Mouse (Mus musculus) right cerebral cortex, adult 2 months (tissue): ENCODE measurements around the gene Troap.

ENCODE experiments used
- DNase-seq, 2 experiments: peaks; one replicate each; pipeline ENCODE4 v3.0.0; 2021 to 2022; ENCODE audit warnings: low spot score in 2 of 2

The Troap gene

DNA sequence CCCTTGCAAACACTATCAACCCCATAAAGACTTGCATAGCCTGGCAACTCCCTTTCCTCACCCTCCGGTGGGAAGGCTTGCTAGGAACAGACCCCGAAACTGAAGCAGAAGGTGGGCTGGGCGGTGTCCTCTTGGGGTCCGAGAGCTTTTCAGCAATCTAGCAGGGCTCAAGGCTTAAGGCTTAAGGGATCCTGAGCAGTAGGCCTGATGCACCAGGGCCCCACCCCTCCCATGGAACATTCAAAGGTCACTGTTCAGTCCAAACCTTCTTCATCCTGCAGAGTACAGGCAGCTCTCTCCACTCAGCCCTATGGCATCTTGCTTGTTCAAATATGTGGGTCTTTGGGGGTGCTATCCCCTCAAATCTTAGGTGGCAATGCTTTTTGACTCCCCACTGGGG lies 11.6 kb downstream of the Troap start:
- DNase-seq = no peak

DNA sequence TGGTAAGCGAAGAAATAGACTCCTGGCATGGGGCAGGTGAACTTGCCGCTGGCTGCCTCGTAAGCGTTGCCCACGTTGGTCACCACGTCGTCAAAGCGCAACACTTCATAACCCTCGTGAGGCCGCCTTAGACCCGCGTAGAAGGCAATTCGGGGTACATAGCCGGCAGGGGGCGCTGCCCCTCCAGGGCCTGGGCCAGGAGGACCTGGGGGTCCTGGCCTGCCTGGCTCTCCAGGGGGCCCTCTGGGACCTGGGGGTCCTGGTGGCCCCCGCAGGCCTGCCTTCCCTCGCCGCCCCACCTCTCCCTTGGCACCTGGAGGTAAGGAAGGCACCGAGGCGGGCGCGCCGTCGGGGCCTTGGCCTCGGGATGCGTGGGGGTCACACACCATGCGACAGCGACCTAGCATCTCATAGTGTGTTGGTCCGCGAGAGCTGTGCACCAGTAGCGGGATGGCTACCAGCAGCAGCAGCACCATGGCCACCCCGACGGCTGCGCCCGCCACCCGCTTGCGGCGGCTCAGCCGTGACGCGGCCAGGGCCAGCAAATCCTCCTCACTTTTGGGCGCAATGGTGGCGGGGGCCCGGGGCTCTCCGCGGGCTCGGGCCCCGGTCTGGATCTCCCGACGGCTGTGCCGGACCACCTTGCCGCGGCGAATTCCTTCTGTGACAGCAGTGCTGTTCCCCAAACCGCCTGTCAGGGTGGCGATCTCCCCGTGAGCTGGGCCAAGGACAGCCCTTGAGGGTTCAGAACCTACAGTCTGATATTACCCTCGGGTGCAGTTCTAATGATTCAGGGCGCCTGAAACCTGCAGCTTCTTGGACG lies 13.1 kb downstream of the Troap start, which contains the start of gene C1ql4:
Gene C1ql4 (minus strand): TSS at position 565 of the 823 bp plus-strand sequence.
- DNase-seq = no peak

DNA sequence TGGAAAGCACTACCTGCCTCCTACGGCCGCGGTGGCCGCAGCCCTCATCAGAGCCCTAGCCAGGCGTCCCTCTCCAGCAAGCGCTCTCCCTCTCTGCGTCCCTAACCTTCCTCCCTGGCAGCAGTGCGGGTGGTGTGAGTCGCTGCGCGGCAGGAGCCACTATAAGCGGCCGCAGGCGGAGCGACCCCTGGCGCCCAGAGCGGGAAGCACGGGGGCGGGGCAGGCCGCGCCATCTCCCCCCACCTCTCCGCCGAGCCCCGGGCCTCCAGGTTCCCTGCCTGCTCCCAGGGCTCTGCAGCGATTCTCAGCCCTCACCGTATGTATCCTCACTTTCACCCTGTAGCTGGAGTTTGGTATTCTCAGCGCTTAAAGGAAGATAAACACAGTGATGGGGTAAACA lies 13.9 kb downstream of the Troap start:
- DNase-seq = peak; percentile 42 to 44

DNA sequence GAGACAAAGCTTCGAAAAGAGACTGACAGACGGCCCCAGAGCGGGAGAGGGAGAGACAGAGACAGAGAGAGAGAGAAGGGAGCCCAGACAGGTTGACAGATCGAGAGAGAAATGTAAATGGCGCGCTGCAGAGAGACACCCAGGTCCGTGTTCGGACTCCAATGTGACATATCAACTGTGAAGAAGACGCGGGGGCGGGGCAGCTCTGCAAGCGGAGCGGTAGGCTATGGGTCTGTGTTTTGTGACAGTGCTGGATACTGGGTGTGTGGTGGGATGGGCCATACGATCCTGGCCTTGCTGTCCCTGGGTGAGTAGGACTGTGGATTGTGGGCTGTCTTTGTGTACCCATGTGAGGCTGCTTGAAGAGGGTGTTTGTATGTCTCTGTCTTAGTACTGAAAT lies 14.7 kb downstream of the Troap start:
- DNase-seq = no peak

DNA sequence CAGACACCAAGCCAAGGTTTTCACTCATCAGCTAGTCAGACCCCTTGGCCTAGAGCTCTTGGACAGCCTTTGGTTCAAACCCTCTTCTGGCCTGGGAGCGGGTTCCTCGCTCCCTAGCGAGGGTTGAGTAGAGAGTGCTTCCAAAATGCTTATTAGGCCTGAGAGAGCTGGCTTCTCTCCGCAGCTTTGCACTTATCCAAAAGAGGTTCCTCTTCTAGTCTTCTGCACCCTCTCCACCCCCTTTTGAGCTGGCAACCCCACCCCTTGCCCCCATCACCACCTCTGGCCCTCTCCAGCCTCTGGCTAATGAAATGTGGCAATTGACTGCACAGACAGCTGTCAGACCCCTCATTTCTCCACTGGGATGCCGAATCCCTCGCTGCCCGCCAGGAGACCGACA lies 18.5 kb downstream of the Troap start, which contains the start of gene Dnajc22:
Gene Dnajc22 (plus strand): TSS at position 301 of the 400 bp plus-strand sequence.
- no peak for DNase-seq

DNA sequence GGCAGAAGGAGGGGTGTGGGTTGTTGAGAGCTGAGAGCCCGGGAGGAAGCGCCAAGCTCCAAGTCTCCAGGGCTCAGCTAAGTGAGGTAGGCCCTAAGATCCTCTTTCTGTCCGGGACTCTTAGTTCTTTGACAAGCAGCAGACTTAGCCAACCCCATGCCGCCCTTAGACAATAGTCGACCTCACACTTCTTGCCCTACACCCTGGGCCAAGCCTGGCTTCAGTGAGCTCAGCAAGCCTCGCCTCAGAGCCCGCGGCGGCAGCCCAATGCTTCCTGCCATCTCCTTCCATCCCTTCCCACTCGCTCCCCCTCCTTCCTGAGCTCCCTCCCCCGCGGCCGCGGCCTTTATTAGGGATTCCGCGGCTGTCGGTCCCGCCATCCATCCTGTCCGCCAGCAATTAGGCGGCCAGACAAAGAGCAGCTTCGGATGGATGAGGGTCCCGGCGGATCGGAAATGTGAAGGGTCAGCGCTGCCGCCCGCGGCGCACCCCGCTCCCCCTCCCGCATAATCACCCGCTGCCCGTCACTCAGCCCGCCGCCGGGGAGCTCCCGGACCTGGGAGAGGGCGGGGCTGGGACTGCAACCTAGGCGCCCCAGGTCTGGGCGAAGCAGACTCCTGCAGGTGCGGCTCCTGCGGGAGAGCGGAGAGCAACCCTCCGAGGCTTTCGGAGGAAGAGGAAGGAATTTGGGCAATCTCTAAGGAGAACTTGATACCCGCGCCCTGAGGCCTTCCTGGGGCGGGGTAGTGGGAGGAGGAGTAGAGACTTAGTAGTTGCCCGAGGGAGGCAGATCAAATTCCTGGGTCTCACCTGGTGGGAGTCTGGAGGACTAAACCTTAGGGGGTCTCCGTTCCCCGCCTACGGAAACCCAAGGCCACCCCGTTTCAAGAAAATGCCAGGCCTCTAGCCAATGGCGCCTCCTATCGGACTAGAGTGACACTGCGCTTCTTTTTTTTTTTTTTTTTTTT lies 19.2 kb downstream of the Troap start:
- DNase-seq = peak in 1 of 2 experiments; percentile 12

DNA sequence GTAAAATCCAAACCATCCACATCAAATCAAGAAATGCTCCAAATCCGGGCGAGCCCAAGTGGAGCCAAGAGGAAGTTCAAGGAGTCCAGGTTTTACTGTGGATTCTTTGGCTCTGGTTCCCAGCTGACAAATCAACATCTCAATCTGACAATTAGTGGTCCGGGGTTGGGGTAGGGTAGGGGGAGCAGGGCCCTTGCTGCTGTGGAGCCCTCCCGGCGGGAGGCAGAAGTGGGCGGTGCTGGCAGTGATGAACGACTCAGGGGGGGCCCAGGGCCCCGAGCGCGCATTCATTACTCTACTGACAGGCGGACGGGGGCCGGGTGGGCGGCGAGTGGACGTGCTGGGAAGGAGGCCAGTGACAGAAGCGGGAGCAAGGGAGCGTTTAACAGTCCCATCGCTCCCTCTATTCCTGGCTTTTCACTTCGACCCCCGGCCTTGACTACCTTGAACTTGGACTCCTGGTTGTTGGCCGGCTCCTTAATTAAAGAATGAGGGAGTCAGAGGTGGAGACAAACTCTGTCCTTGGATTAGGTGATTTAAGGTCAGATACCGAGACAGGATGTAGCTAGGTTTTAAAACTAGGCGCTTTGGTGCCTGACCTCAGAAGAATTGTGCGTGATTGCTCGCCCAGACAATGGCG lies 20.4 kb downstream of the Troap start:
- no peak for DNase-seq

DNA sequence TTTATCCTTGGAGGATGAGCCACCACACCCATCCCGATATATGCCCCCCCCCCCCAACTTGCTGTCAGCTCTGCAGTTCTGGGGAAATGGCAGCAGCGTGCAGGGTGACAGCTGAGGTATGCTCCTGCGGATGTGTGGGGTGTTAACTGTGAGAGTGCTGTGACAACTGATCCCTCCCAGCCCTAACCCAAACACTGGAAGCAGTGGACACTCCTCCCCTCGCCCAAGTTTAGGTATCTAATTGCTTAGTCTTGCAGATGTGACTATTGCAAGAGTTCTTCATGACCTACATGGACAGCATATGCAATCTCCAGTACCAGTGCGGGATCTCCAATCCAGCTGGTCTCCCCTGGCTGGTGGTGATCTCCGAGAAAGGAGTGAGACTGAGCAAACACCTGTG lies 21.0 kb downstream of the Troap start:
- no peak for DNase-seq

DNA sequence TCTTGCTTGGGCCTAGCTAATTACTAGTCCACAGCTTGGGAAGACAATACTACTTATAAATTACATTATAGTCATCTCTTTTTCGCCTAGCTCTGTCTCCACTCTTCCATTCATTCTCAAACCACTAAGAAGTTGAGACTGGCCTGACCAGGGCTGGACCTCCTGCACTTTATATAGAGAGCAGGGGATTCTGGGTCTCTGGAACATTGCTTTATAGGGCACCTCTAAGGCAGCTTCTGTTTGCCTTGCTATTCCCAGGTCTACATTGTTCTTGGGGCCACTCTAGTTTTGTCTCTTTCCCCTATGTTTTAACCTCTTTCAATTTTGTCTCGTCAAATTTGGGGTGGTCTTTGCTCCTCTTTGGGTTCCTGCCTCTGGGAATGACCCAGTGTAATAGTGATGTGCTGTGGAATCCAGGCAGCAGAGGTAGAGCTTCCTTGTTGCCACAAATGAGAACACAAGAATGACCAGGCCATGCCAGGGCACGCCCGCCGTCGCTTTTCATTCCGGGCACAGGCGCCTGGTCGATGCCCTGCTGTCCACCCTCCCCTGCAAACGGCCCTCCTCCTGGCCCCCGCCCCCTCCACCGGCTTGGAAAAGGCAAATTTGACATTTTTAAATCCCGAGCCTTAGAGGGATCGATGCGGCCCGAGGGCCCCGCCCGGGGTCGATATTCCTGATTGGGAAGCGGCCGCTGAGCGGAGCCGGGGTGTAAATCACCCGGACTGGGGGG lies 21.9 kb downstream of the Troap start:
- no peak for DNase-seq

DNA sequence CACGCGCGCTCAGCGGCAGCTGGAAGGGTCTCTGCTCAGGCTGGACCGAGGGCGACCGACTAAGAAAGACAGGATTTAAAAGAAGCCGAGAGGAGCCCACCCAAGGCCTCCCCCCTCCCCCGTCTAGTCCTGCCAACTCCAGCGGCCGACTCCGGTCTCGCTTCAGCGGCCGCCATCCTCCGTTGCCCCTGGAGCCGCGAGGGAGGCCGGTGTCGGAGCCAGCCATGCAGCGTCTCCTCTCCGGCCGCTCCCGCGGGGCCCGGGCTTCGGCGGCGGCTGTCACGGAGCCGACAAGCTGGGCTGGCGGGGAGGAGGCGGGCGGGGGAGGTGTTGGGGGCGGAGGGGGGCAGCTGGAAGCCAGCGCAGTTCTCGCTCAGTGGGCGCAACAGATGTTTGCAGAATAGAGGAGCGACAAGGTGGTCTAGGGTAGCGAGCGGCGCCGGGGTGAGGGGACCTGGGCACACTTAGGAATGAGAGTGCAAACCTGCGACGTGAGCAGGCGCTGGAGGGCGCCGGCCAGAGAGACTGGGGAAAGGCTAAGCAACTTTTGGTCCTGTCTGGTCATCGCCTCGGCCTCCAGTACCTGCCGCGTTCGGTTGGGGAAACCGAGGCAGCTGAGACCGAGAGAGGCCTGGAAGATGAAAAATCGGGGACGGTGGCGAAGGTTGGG lies 22.6 kb downstream of the Troap start:
- DNase-seq = no peak

DNA sequence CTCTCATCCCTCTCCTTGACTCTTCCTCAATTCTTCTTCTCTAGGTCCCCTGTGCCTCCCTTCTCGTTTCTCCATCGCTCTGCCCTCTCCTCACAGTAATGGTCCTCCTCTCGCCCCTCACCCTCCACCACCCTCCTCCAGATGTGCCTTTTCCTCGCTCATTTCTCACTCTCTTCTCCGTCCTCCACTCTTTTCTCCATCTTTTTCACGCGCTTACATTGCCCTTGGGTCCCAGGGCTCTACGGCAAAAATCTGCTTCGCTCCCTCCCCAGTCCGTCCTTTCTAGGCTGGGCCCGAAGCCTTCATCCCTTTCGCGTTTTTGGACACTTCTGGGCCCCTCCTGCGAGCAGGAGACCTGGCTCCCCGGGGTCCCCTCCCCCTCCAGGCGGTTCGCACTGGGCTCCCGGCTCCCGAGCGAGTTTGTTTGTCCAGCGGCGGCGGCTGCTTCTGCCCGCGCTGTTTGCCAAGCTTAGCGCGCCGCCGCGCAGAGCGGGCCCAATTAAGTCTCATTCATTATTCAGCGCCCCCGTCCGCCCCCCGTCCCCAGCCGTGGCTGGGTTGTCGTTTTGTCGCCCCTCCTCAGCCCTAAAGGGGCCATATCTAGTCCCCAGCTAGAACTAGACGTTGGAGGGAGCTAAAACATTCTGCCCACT lies 23.6 kb downstream of the Troap start:
- DNase-seq = peak in 1 of 2 experiments; percentile 19

DNA sequence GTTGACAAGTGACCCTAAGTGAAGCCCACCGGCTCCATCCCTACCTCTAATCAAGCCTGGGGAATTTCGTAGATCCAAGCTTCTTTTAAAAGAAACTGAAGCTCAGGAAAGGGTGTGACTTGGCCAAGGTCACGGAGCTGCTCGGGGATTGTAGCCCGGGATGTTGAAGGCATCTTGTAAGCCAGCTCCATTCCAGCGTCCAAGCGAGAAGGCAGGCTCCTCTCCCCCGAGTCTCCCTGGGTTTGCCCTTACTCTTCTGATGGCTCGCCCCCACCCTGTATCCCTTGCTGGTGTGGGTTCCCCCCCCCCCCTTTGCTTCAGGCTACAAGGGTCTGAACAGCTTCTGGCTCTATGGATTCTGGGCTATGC lies 24.1 kb downstream of the Troap start:
- DNase-seq = no peak

DNA sequence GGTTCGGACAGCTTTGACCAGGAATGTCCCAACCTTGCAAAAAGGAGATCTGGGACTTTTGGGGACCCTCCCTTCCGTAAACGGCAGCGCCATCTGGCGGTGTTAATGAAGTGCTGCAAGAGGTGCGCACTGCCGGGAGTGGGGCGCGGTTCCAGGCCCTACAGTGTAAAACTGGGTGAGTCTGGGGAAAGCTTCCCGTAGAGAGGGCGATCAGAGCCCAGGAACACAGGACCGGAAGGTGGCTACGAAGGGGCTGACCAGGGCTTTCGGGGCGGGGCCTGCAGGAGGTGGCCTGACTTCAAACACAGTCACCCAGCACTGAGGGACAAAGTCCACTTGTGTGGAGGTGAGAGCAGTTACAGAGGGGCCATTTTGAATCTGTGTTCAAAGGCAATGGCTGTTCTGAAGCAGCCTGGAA lies 24.8 kb downstream of the Troap start:
- DNase-seq = no peak

DNA sequence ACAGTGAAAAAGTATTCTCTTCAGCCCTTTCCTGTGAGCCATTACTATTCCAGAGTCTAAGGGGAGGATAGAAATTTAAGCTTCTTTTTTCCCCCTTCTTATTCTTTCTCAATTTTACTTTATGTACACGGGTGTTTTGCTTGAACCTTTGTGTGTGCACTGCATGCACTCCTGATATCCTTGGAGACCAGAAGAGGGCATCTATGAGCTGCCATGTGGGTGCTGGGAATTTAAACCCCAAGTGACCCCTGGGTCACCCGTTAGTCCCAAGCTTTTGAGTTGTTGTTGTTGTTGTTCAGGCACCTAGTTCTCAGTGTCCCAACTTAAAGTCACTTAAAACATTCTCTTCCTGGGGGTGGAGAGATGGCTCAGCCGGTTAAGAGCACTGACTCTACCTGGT lies 25.6 kb downstream of the Troap start:
- DNase-seq = no peak

DNA sequence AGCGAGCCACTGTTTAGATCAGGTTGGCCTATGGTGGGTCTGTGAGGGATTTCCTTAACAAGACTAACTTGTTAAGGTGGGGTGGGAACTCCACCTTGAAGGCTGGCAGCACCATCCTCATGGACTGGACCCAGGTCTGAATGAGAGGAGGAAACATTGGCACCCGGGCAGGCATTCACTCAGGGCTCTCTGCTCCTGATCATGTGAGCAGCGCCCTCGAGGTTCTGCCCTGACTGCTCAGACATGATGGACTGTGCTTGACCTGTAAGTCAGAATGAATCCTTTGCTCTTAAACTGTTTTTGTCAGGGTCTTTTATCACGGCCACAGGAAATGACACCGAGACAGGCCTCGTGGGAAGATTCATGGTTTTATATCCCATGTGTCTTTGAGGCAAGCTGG lies 30.9 kb downstream of the Troap start:
- DNase-seq = no peak

DNA sequence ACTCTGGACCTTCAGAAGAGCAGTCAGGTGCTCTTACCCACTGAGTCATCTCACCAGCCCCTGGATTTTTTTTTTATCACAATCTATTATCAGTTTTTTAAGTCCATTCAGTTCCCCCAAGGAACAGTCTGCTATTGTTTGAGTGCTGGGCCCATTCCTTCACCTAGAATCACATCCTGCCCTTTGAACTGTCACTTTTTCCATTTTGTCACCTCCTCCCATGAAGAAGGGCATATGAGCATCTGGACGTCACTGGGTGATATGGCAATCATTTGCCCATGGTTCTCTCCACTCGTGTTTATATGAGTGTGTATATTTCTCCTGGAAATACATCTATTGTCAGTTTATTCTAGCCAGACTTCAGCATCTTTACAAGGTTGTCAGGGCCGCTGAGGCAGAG lies 33.5 kb downstream of the Troap start:
- DNase-seq = no peak

DNA sequence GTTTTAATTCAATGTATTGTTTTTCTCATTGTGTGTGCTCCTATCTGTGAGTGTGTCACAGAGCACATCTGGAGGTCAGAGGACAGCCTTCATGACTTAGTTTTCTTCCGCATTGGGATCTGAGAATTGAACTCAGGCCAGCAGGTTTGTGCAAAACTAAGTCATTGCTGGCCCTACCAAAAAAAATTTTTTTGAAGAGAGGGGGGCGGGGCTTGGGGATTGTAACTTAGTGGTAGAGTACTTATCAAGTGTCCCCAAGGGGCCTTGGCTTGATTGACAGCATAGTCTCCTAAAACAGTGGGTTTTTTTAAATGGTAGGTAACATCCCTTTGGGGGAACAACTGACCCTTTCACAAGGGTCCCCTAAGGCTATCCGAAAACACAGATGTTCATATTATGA lies 36.8 kb downstream of the Troap start:
- no peak for DNase-seq

DNA sequence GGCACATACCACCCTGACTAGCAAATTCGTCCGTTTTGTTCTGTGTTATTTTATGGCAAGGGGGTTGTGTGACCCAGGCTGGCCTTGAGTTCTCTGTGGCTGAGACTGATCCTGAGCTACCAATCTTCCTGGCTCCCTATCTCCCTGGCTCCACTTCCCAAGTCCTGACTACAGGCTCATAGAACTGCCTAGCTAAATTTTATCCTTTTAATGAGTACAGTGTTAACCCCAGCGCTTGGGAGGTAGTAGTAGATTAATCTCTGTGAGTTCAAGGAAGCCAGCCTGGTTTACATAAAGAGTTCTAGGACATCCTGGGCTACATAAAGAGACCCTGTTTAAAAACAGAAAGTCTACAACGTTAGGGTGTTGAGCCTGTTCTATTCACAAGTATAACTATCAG lies 37.4 kb downstream of the Troap start:
- no peak for DNase-seq

DNA sequence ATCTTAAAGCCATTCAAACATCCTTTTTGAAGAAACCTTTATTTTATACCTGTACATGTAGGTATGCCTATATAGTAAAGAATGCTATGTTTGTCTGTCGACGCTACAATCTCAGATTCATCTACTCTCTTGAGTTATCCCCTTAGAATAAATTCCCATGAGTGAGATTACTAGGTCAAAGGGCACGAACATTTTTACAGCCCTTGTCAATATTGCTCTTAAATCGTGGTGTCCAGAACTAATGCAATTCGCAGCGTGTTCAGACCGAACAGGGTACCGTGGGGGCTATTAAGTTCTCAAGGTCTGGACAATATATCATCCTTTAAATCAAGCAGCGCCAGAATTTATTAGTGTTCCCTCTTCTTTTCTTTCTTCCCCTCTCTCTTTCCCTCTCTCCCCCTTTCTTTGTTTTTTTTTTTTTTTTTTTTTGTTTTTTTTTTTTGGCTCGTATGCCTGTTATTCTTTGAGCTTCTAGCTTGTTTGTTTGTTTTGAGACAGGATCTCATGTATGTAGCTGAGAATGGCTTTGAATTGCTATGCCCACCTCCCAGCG lies 38.5 kb downstream of the Troap start:
- DNase-seq = no peak

DNA sequence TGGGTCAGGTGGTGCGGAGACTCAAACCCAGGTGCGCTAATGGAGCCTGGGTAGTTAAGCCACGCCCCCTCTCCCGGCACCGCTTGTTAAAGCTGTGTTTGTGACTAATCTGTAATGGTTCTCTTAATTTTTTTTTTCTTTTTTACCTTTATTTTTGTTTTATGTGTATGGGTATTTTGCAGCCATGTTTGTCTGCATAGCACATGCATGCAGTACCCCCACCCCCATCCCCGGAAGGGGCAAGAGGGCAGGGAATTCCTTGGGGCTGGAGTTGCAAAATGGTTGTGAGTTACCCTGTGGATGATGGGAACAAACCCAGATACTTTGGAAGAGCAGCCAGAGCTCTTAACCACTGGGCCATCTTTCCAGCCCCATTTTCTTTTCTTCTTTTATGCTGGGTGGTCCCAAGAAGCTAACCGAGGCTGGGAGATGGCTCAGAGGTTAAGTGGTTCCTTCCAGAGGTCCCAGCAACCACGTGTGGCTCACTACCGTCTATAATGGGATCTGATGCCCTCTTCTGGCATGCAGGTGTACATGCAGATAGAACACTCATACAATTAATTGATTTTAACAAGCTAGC lies 39.1 kb downstream of the Troap start:
- no peak for DNase-seq
